Mouse (Mus musculus) erythroblast, adult 5-6 weeks (primary cell): ENCODE results near the gene Scgb1b19. TPM values are rescaled to one million over a fixed set of nuclear protein-coding genes. Genes with fewer than 3 reads are reported as not detected.
"Not testable (repeated sequence)": the region's sequence is repeated elsewhere in the genome, so short reads cannot be mapped to it uniquely, and the experiment has no call there.

Experiments
- ATAC-seq: replicated peaks from 2 replicates; pipeline ENCODE4 v1.8.0; 2016; ENCODE audit warnings: moderate number of reproducible peaks, mild to moderate bottlenecking, moderate TSS enrichment, inconsistent platforms; ENCODE audit not compliant: poor library complexity, low FRiP score, severe bottlenecking
- total RNA-seq, 2 experiments: library from RNA; stranded (forward) in 1 of 2; stranded (reverse) in 1 of 2; fragments of 150-400 nt in 1 of 2; fragments of 200-764, 138-1000 nt in 1 of 2; gene quantifications; 2 replicates each; pipeline versions ENCODE4 v1.2.3 to v1.2.4; 2015 to 2017; ENCODE audit warnings: low replicate concordance in 2 of 2

Scgb1b19 gene
- total RNA-seq (2015; ENCODE audit: low replicate concordance), result not detected in 2 replicates
- not detected in 2 replicates for total RNA-seq (2017; ENCODE audit: low replicate concordance)

DNA sequence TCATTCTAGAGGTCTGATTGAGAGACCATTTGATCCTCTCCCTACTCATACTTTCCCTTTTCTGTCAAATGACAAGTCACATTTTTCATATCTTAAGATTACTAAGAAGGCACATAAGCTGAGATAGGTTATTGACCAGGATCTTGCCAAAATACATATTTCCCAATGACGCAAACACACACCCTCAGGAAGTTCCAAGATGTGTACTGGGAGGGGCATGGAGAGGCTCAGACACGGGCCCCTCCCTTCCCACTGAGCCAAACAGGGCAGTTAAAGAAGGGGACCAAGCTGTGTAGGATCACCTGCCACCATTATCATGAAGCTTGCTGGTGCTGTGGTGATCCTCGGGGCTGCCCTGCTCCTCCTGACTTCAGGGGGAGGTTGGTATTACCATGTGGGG lies at the start of gene Scgb1b19:
Gene Scgb1b19, plus strand, starts transcription at position 301 of the 400 bp plus-strand sequence.
- ATAC-seq, result not testable (repeated sequence)

DNA sequence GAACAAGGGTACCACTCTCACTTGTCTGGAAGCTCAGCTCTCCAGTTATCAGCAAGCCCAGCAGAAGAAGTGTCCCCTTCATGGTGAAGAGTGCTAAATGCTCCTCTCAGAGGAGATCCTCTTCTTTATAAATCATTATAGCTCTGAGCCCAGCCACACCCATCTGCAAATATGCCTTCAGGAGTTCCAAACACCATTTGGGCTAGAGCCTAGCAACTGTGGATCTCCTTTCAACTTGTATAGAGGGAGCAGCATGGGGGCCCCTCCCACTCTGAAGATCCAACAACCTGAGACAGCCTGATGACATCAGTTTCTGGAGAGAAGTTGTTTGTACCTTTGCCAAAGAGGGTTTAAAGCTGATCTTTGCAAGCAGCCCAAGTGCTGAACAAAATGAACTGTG lies 6.9 kb upstream of the Scgb1b19 start, which contains the start of gene Scgb2b19:
Gene Scgb2b19, minus strand, starts transcription at position 101 of the 400 bp plus-strand sequence.
- not testable (repeated sequence) for ATAC-seq

Other genes with a start within 250 kb of the Scgb1b19 start
- not detected in 2 replicates for gene Scgb2b17, start 230.7 kb upstream of the Scgb1b19 start, total RNA-seq (2015; ENCODE audit: low replicate concordance)
- gene Scgb2b17, start 230.7 kb upstream of the Scgb1b19 start, total RNA-seq (2017; ENCODE audit: low replicate concordance), result not detected in 2 replicates
- not detected in 2 replicates for gene Scgb1b17, start 223.8 kb upstream of the Scgb1b19 start, total RNA-seq (2015; ENCODE audit: low replicate concordance)
- gene Scgb1b17, start 223.8 kb upstream of the Scgb1b19 start, total RNA-seq (2017; ENCODE audit: low replicate concordance), result not detected in 2 replicates
- gene Scgb2b18, start 113.4 kb upstream of the Scgb1b19 start, total RNA-seq (2015; ENCODE audit: low replicate concordance), result not detected in 2 replicates
- not detected in 2 replicates for gene Scgb2b18, start 113.4 kb upstream of the Scgb1b19 start, total RNA-seq (2017; ENCODE audit: low replicate concordance)
- not detected in 2 replicates for gene Scgb1b18, start 101.7 kb upstream of the Scgb1b19 start, total RNA-seq (2015; ENCODE audit: low replicate concordance)
- gene Scgb1b18, start 101.7 kb upstream of the Scgb1b19 start, total RNA-seq (2017; ENCODE audit: low replicate concordance), result not detected in 2 replicates
- gene Scgb2b19, start 7.0 kb upstream of the Scgb1b19 start, total RNA-seq (2015; ENCODE audit: low replicate concordance), result not detected in 2 replicates
- not detected in 2 replicates for gene Scgb2b19, start 7.0 kb upstream of the Scgb1b19 start, total RNA-seq (2017; ENCODE audit: low replicate concordance)
- not detected in 2 replicates for gene Scgb2b20, start 79.0 kb downstream of the Scgb1b19 start, total RNA-seq (2015; ENCODE audit: low replicate concordance)
- gene Scgb2b20, start 79.0 kb downstream of the Scgb1b19 start, total RNA-seq (2017; ENCODE audit: low replicate concordance), result not detected in 2 replicates
- not detected in 2 replicates for gene Scgb1b20, start 85.9 kb downstream of the Scgb1b19 start, total RNA-seq (2015; ENCODE audit: low replicate concordance)
- gene Scgb1b20, start 85.9 kb downstream of the Scgb1b19 start, total RNA-seq (2017; ENCODE audit: low replicate concordance), result not detected in 2 replicates
- not detected in 2 replicates for gene Scgb2b21, start 233.2 kb downstream of the Scgb1b19 start, total RNA-seq (2015; ENCODE audit: low replicate concordance)
- gene Scgb2b21, start 233.2 kb downstream of the Scgb1b19 start, total RNA-seq (2017; ENCODE audit: low replicate concordance), result not detected in 2 replicates